Mouse (Mus musculus) heart, adult 2 months (tissue): ENCODE measurements around the gene Nfam1.

Experiments
- CTCF ChIP-seq: fragments of 200-600 bp; IDR thresholded peaks from 2 replicates; pipeline ENCODE4 v1.8.1; 2022; ENCODE audit warnings: antibody characterized with exemption, mild to moderate bottlenecking, moderate library complexity
- EP300 ChIP-seq: fragments of 200-500 bp; IDR thresholded peaks from 2 replicates; pipeline ENCODE4 v1.6.1; 2011; ENCODE audit warnings: low read depth, low read length, control low read depth; ENCODE audit not compliant: insufficient read depth

GRCm38 (mm10) chr15:83056378-83057083, 23.4 kb upstream of the Nfam1 start:
- TF ChIP-seq EP300 (no peak), CTCF (no peak)
